Mouse (Mus musculus): ENCODE results near the gene 9430015G10Rik.
"Not testable (repeated sequence)": the region's sequence is repeated elsewhere in the genome, so short reads cannot be mapped to it uniquely, and the experiment has no call there.

9430015G10Rik gene

DNA sequence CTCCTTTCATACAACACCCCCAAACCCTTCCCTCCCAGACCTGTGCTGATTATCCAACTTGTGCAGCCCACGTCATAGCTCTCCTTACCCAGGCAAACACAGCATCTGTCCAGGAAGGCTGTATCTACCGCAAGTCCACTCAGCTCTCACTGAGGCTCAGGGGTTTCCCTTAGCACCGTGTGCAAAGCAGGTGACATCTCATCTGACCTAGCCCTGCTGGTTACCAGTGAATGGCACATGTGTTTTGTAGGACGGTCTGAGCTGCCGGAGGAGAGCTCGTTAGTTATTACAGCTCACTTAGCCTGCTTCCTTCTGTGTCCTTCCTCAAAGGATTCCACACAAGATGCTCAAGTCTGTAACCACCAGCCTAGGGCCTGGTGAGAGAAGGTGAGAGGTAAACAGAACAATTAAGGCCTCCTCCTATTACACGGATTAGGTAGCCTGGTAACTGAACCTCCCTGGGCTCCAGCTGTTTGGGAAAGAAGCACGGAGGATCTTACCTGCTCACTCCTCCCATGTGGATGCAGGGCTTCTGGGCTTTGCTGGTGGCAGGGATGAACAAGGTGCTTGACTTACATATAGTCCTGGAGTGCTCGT is 11.9 kb upstream of the 9430015G10Rik start:
- no peak for DNase-seq (ENCODE audit: low read depth, low spot score)

DNA sequence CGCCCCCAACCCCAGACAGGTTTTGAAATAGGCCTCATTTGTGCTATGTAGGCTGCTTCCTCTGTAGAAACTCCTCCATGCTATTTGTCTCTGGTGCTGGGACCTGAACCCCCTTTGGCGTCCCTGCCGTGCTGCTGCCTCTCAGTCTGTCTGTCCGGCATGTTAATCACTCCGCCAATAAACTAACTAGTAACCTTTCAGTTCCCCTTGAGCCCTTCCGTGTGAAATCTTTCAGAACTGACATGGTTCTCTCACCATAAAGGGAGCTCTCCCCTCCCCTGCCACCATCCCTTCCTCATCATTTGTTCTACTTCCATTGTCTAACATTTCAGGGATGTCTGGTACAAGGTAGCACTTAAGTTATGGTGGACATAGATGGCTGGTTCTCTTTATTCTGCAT is 10.4 kb upstream of the 9430015G10Rik start:
- no peak for DNase-seq (ENCODE audit: low read depth, low spot score)

DNA sequence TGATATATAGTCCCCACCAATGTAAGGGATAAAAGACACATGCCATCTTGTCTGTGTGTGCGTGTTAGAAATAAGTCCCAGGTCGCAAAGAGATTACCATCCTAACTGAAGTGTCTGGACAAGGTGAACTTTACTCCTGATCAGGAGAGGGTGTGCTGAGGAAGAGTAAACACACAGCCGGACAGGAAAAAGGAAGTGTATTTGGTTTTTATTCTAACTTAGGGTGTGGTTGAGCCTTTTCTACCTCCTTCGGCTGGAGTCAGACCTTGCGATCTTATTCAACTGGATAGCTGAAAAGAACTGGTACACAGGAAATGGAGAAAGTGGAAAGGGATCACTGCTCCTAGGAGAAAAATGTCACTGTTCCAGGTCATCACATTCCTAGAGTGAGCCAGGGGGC is 9.3 kb upstream of the 9430015G10Rik start:
- DNase-seq (ENCODE audit: low read depth, low spot score), result no peak

GRCm38 (mm10) chr4:156101481-156101903 is 8.3 kb upstream of the 9430015G10Rik start:
- DNase-seq (ENCODE audit: low read depth, low spot score), result no peak

DNA sequence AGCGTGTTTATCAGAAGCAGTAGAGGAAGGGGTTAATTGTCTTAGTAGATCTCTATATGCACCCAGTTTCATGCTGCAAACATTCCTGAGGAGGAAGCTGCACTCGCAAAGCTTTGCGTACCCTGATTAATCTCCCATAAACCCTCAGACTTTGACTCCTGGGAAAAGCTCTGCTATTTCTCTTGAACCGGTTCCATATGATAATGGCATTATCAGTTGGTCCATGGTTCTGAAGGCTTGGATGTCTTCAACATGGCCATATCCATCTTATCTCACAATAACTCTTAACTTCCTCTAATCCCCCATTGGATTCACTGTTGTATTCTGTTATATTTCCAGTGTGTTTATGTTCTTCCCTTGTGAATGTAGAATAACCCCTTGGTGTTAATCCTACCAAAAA is 6.4 kb upstream of the 9430015G10Rik start:
- no peak for DNase-seq (ENCODE audit: low read depth, low spot score)

DNA sequence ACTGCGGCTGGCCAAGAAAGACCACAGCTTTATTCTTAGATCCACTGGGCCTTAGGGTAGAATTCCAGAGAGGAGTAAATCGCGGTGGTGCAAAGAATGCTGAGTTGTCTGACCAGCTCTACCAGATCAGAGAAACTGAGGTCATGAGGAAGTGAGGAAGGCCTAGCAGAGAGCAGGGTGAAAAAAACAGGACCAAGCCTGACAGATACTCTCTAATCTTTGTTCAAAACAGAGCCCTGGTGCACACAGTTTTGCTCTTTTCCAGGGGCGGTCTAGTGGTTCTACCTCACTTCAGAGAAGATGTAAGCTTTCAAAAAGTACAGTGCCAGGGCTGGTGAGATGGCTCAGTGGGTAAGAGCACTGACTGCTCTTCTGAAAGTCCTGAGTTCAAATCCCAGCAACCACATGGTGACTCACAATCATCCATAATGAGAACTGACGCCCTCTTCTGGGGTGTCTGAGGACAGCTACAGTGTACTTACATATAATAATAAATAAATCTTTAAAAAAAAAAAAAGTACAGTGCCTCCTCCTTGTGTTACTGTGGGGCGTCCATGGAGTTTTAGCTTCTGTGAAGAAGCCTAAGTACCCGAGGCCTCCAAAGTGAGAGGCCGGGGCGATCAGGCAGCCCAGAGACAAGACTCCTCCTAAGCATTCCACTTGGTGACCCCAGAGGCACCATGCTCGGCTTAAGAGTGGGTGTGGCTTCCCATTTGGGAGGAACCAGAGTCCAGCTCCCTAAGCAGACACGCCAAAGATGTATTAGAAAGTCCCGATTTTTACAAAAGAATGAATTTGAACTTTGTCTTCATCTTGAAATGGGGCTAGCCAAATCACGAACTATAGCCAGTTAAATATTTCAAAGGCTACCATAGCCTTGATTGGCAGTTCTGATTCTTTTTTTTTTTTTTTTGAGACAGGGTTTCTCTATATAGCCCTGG is 906 bp upstream of the 9430015G10Rik start:
- peak; percentile 40 for DNase-seq (ENCODE audit: low read depth, low spot score)

DNA sequence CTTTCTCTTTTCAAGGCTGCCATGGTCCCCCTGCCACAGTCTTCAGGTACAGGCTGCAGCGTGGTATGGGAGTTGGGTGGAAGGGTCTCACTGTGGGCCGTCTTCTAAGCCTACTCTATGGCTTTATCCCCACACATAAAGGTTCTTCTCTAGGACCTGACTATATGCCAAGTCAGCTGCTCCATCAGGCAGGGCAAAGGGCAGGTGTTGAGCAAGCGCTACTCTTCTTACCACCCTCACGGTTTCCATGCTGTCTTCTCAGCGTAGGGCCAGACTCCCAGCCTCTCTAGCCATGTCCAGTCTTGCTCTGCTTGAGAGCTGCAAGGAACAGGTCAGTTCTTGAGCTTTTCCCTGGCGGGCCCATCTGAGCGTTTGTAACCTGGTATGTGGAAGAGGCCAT is 14.3 kb downstream of the 9430015G10Rik start:
- no peak for DNase-seq (ENCODE audit: low read depth, low spot score)

GRCm38 (mm10) chr4:156125393-156125792 is 15.6 kb downstream of the 9430015G10Rik start:
- no peak for DNase-seq (ENCODE audit: low read depth, low spot score)

GRCm38 (mm10) chr4:156126841-156127240 is 17.1 kb downstream of the 9430015G10Rik start:
- DNase-seq (ENCODE audit: low read depth, low spot score), result no peak

- no peak for DNase-seq (ENCODE audit: low read depth, low spot score)
Observed at GRCm38 (mm10) chr4:156128746-156129145, 19.0 kb downstream of the 9430015G10Rik start.

DNA sequence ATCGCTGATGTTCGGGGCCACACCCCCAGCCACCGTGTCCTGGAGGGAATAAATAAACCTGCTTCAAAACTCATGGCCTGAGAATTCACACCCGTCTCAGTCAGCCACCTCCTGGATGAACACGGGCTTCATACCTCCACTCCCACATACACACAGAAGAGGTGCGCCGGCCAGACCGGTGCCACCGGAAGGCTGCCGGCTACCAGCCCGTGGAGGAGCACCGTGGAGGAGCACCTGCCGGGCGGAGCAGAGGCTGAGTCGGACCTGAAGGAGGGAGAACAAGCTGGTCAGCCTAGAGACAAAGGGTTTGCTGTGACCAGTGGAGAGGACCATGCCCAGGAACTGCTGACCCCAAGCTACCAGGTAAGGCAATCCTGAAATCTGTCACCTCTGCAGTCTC is 20.7 kb downstream of the 9430015G10Rik start, which contains the start of gene Rnf223:
Rnf223 (plus strand) TSS at position 78 of the 400 bp plus-strand sequence.
- DNase-seq (ENCODE audit: low read depth, low spot score), result no peak

GRCm38 (mm10) chr4:156130940-156131339 is 21.2 kb downstream of the 9430015G10Rik start:
- DNase-seq (ENCODE audit: low read depth, low spot score), result no peak

- DNase-seq (ENCODE audit: low read depth, low spot score), result no peak
Observed at GRCm38 (mm10) chr4:156133334-156133733, 23.6 kb downstream of the 9430015G10Rik start.

DNA sequence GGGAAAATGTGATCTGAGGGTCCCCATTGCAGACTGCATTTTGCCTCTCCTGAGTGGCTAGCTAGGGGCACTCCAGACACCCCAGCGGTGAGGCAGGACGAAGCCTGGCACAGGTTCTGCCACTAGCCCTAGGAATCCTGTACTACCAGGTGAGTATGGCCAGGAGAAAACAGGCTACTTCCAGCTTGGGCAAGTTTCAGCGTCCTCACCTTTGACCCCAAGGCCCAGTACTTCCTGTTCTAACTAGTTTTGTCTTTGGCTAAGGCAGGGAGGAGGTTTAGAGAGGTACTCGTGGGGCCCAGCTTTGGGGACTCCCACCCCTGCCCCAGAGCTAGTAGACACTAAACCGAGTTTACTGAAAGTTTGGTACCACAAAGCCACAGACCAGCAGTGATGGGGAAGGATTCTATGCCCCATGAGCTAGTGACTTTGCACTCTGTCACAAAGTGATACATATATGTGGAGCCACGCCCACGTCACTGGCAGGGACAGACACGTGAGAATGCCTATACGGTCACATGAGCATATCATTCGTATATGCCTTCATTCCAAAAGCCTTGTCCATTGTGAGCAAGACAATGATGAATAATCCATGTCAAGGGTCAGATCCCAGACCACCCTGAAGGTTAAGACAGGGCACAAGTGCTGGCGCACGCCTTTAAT is 24.3 kb downstream of the 9430015G10Rik start:
- DNase-seq (ENCODE audit: low read depth, low spot score), result no peak

DNA sequence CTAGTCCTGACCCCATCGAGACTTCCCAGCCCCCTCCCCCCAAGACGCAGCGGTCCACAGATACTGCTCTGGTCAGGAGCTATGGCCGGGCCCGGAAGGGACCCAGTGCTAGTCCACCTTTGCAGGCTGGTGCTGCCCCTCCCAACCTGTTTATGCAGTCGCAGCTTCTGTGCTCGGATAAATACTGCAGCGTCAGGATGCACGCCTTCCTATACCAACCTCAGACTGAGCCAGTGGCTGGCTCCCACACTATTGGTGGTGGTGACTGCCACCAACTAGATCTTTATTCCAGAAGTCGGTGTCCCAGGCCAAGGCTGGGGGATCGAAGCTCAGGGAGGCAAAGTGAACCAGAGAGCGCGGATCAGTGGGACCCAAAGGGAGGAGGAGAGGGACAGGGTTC is 25.3 kb downstream of the 9430015G10Rik start:
- no peak for DNase-seq (ENCODE audit: low read depth, low spot score)

GRCm38 (mm10) chr4:156135801-156136200 is 26.0 kb downstream of the 9430015G10Rik start:
- DNase-seq (ENCODE audit: low read depth, low spot score), result no peak

DNA sequence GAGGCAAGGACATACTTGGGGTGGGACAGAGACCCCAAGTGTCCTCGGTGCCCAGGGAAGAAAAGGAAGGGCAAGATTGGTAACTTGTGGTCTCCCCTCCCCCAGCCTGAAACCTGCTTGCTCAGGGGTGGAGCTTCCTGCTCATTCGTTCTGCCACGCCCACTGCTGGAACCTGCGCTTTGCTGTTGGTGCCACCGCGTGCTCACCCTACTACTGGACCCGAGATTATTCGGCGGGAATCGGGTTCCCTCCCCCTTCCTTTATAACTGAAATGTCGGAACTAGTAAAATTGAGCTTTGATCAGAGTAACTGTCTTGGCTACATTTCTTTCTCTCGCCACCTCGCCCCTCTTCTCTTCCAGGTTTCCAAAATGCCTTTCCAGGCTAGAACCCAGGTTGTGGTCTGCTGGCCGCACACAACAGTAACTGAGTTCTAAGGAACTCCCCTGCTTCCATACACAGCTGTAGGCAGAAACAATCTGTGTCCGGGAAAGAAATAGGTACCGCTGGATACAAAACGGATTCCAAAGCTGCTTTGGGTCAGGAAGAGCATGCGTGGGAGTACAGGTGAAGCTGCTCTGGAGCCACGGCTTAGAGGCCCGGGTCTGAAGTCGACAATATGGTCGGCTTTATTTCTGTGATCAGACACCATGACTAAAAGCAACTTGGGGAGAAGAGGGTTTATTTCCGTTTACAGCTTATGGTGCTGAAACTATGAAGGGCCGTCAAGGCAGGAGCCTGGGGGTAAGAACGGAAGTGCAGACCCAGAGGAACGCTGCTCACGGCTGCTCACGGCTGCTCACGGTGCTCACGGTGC is 26.7 kb downstream of the 9430015G10Rik start:
- no peak for DNase-seq (ENCODE audit: low read depth, low spot score)

- DNase-seq (ENCODE audit: low read depth, low spot score), result not testable (repeated sequence)
Observed at GRCm38 (mm10) chr4:156150887-156151286, 41.1 kb downstream of the 9430015G10Rik start.

- no peak for DNase-seq (ENCODE audit: low read depth, low spot score)
Observed at GRCm38 (mm10) chr4:156154771-156155170, 45.0 kb downstream of the 9430015G10Rik start.

- DNase-seq (ENCODE audit: low read depth, low spot score), result no peak
Observed at GRCm38 (mm10) chr4:156166477-156166876, 56.7 kb downstream of the 9430015G10Rik start.

- no peak for DNase-seq (ENCODE audit: low read depth, low spot score)
Observed at GRCm38 (mm10) chr4:156168611-156169010, 58.8 kb downstream of the 9430015G10Rik start.
